Mouse (Mus musculus): ENCODE data around the gene Csnk1g1.

Csnk1g1 gene

DNA sequence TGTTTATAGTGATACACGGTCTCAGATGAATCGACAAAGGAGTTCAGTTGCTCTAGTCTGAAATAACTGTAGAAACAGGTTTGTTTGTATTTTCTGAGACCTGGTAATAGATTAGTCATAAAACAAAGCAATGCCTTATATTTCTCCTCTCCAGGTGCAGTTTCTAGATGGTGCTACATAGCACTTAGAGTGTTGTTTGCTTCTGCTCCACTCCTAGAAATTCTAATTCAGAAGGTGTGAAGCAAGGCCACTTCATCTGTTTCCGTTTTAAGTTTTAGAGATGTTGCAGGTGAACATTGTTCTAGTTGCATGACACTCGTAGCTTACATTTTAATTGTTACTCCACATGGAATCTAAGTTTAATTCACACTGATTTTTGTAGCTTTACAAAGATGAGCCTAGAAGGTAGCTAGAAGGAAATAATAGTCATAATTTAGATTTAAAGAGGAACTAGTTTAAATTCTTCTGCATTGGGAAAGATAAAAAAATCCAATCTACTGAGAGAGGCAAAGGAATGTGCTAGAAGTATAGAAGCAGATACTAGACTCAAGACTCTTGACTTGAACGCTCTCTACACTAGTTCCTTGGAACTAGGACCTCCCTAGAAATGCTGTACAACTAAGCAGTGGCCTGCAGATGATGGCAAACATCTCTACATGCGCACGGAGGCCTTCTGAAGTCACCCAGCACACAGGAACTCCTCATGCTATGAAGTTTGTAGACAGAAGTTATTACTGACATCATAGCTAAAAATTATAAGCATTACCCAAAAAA is 87.1 kb downstream of the Csnk1g1 start:
- no peak for DNase-seq (ENCODE audit: low spot score)

DNA sequence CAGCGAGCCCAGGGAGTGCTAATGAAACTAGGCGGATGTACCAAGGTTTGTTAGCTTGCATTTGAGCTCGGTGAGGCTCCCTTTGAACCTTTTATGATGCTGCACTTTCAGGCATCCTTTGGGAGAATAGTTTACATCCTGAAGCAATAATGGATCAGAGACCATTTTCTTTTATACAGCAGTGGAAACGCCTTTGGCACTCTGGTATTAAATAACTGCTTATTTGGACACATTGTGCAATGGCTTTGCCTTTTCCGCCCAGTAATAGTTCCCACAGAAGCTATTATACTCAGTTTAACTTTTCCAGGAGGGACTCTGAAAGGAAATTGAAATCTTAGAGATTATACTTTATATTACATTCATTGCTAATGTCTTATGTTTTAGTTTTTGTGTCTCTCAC is 90.2 kb downstream of the Csnk1g1 start:
- no peak for DNase-seq (ENCODE audit: low spot score)

DNA sequence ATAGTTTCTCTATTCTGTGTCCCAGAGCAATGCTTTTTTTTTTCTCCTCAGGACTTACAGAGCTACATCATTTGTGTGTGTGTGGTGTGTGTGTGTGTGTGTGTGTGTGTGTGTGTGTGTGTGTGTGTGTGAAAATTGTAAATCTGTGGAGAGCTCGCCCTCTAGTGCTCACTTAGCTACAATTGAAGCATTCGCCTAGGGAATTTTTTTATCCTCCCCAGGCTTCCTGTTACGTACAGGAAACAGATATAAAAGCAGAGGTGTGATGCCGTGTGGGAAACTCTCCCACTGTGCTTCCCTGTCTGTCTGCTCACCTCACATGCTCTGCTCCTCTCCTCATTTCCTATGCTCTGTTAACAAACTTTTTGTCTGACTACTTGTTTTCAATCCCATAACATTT is 95.7 kb downstream of the Csnk1g1 start:
- peak; percentile 16 for DNase-seq (ENCODE audit: low spot score)

DNA sequence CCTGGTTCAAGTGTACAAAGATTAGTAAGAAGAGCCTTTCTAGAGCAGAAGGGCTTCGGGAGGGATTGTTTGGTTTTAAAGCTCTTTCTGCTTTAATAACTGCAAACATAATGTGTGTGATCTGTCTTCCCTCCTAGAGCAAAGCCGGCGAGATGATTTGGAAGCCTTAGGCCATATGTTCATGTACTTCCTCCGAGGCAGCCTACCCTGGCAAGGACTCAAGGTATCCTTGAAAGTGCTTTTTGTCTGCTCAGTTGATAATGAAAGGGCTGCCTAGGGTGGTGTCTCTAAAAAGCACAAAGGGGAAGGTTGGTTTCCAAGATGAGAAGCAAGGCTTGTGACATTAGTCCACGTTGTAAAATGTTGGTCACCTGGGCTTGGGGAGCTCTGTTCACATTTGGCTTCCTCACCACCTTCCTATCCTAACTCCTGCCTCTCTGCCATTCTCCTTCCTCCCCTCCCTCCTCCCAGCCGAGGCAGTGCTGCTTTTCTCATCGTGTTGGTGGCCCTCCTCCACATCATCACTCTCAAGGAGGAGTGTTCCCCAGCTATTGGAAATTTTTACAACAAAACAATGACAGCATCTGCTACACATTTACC is 99.0 kb downstream of the Csnk1g1 start:
- DNase-seq (ENCODE audit: low spot score): no peak

DNA sequence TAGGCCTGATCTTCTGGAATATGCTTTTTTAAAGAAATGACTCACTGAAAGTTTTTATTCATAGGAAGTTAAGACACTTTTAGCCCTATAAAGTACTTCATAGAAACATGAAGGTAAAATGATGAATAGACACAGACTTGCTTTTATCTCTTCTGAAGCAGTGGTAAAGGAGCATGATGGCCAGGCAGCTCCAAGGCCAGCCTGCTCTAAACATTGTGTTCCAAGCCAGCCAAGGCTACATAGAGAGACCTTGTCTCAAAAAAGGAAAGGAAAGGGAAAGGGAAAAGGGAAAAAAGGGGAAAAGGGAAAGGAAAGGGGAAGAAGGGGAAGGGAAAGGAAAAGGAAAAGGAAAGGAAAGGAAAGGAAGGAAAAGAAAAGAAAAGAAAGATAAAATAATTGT is 111.9 kb downstream of the Csnk1g1 start:
- no peak for DNase-seq (ENCODE audit: low spot score)

DNA sequence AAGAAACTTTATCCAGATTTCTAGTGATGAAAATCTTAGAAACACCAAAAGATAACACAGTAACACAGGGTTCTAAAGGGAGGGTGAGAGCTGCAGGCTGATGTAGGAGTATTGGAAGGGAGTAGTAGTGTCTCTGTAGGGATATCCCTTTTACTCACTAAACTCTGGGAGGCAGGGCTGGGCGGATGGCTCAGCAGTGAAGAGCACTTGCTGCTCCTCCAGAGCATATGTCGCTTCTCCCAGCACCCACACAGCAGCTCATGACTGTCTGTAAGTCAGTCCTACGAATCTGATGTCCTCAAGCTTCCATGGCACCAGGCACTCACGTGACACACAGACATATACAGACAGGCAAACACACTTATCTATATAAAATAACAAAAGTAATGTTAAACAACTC is 129.4 kb downstream of the Csnk1g1 start:
- DNase-seq (ENCODE audit: low spot score): no peak

DNA sequence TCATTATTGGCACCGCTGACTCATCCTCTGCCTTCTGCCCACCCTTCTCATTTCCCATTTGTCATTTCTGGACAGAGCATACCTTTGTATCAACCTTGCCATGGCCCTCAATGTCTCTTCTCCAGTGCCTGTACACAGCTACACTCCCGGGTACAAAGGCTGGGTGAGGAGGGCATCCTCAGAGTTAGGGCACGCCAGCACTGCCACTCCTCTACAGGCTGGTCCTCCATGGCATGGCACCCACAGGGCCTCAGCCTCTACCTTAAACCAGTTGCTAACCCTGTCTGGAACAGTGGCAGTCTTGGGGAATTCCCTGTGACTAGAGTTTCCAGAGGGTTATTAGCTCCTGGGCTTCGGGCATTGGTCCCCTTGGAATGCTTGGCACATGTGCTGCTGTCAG is 129.9 kb downstream of the Csnk1g1 start:
- DNase-seq (ENCODE audit: low spot score): no peak

DNA sequence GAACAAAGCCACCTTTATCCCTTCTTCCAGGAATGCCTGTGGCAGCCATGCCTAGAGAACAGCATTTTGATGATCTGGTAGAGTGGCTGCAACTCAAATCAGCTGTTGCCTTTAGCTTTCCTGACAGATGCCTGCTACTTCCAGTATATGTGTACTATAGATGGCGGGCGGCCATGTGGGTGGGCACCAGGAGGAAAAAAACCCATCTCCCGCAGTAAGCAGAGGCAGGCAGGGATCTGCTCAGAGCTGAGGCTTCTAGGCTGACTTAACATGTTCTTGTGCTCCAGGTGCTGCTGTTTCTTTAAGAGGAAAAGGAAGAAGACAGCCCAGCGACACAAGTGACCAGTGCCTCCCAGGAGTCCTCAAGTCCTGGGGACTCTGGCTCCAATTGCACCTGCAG is 130.6 kb downstream of the Csnk1g1 start:
- DNase-seq (ENCODE audit: low spot score): no peak

DNA sequence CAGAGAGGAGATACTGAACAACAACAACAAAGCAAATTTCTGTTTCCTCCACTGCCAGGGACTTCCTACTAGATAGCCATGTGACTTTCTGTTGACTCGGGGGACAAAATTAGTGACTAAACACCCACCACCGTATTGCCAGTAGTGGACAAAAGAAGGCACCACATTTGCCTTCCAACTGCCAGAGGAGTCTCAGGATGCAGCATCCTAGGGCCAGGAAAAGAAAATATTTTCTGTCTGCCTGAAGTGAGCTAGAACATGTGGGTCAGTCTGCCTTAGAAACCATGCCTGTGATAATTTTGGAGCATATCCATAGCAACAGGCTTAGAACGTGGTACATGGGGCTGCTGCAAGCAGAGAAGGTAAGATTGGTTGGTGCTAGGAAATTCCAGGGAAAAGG is 132.1 kb downstream of the Csnk1g1 start:
- DNase-seq (ENCODE audit: low spot score): no peak

DNA sequence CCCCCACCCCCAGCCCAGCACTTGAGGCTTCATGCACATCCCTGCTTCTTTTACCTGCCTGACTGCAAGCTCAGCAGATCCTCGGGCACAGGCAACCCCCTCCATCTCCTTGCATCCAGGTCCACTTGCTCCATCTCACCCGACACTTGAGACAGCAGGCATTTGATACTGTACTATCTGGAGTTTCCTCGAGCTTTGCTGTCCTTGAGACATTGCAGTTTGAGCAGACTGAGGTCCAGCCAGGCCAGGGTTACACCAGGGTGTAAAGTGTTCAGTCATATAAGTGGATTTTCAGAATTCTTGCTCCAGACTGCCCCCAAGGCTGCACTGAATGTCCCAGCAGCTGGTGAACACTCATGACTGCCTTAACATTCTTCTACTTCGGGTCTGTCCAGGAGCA is 133.6 kb downstream of the Csnk1g1 start:
- DNase-seq (ENCODE audit: low spot score): no peak

GRCm38 (mm10) chr9:66043241-66043640 is 134.5 kb downstream of the Csnk1g1 start:
- no peak for DNase-seq (ENCODE audit: low spot score)

GRCm38 (mm10) chr9:66049931-66050601 is 141.3 kb downstream of the Csnk1g1 start:
- DNase-seq (ENCODE audit: low spot score): no peak

- DNase-seq (ENCODE audit: low spot score): no peak
These were observed 142.8 kb downstream of the Csnk1g1 start for GRCm38 (mm10) chr9:66051493-66051892.

GRCm38 (mm10) chr9:66052731-66053130 is 144.0 kb downstream of the Csnk1g1 start:
- no peak for DNase-seq (ENCODE audit: low spot score)

DNA sequence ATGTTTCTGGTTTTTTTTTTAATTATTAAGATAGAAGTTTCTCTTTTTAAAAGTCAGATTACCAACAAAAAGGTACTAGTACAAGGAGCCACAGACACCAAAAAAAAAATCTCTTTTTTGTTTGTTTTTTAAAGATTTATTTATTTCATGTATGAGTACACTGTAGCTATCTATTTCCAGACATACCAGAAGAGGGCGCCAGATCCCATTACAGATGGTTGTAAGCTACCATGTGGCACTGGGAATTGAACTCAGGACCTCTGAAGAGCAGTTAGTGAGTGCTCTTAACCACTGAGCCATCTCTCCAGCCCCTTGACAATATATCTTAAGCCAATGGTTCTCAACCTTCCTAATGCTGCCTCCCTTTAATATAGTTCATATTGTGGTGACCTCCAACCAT is 144.9 kb downstream of the Csnk1g1 start:
- DNase-seq (ENCODE audit: low spot score): no peak

- DNase-seq (ENCODE audit: low spot score): peak; percentile 96
These were observed 151.0 kb downstream of the Csnk1g1 start, which contains the start of gene Ppib for GRCm38 (mm10) chr9:66059583-66060307. Gene Ppib, plus strand, starts transcription at chr9:66060222.

- no peak for DNase-seq (ENCODE audit: low spot score)
These were observed 151.6 kb downstream of the Csnk1g1 start for GRCm38 (mm10) chr9:66060308-66060647.

DNA sequence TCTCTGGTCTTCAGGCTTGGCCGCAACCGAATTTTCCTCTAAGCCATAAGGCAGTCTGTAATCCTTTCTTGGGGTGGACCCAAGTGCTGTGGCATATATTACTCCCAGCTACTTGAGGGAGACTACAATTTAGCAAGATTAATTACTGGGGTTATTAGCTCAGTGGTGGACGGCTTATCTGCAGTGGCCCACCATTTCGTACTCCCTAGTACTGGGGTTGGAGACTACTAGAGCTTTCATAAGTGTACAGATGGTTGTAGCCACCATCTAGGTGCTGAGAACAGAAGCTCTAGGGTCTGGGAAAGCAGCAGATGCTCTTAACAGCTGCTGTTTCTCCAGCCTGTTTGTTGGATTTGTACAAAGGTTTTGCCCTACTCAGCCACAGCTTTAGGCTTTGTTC is 152.3 kb downstream of the Csnk1g1 start:
- DNase-seq (ENCODE audit: low spot score): peak; percentile 28

GRCm38 (mm10) chr9:66061656-66062055 is 152.9 kb downstream of the Csnk1g1 start:
- DNase-seq (ENCODE audit: low spot score): no peak

GRCm38 (mm10) chr9:66063446-66063845 is 154.7 kb downstream of the Csnk1g1 start:
- DNase-seq (ENCODE audit: low spot score): no peak

DNA sequence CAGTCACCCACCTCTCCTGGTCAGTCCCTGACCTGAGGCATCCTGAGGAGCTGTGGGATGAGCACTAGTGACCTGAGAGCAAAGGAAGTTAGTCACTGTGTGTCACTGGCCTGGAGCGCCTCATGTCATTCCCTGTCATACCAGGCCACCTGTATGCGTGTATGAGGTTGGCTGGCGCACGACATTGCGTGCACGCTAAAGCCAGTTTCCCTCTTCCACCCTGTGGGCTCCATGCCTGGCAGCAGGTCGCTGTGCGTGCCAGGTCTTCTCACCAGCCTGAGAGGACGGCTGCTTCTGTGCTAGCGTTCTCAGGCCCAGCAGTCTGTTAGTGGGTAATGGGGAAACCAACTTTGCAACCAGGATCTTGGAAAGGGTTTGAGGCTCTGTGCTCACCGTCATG is 155.6 kb downstream of the Csnk1g1 start:
- DNase-seq (ENCODE audit: low spot score): no peak

GRCm38 (mm10) chr9:66066791-66067190 is 158.1 kb downstream of the Csnk1g1 start:
- DNase-seq (ENCODE audit: low spot score): no peak

- DNase-seq (ENCODE audit: low spot score): peak; percentile 50
These were observed 158.8 kb downstream of the Csnk1g1 start for GRCm38 (mm10) chr9:66067542-66067941.
